Mouse (Mus musculus): Measurements from ENCODE around the gene Katnal1. TPM values are rescaled to one million over a fixed set of nuclear protein-coding genes. Genes with fewer than 3 reads are reported as not detected.

Katnal1 gene
- polyA plus RNA-seq, 1 experiment from 2014 or later: 4.3 TPM

GRCm38 (mm10) chr5:148972167-148972566, 43.0 kb upstream of the Katnal1 start:
- no peak overlapping the region for H3K4me3 ChIP-seq (ENCODE audit: low read depth, low read length)
- H3K27ac ChIP-seq (ENCODE audit: low read length): no peak overlapping the region
- no peak for TF ChIP-seq CTCF (IDR thresholded peaks at IDR 0.05)
- TF ChIP-seq EP300 (IDR thresholded peaks at IDR 0.05): no peak
- no peak overlapping the region for H3K4me2 ChIP-seq (replicated peaks; ENCODE audit: low read depth, low read length)
- no peaks in the 10 kb centered on the region for H3K36me3 ChIP-seq (ENCODE audit: insufficient read depth, low read length)
- WGBS: 75% methylated on average over 8 of the region's 8 CpGs
- DNase-seq (ENCODE audit: low spot score) (no peak), ATAC-seq (no peak)
- H3K27me3 ChIP-seq (replicated peaks; ENCODE audit: insufficient read depth, low read length): no peaks in the 10 kb centered on the region
- peaks cover 4% of the 10 kb centered on the region; the same call in 1 of the 2 replicates for H3K4me1 ChIP-seq (ENCODE audit: insufficient read depth, low read depth, low read length)
- H3K9me3 ChIP-seq (ENCODE audit: low read length): no peaks in the 10 kb centered on the region
- no peak overlapping the region for H3K9ac ChIP-seq (replicated peaks; ENCODE audit: low read depth)

GRCm38 (mm10) chr5:148969648-148970047, 40.5 kb upstream of the Katnal1 start:
- no peaks in the 10 kb centered on the region for H3K36me3 ChIP-seq (ENCODE audit: insufficient read depth, low read length)
- peak overlapping the region; percentile 30; the same call in 1 of the 2 replicates for H3K4me2 ChIP-seq (replicated peaks; ENCODE audit: low read depth, low read length)
- no peak overlapping the region for H3K27ac ChIP-seq (ENCODE audit: low read length)
- H3K4me3 ChIP-seq (ENCODE audit: low read depth, low read length): no peak overlapping the region
- ATAC-seq (peak; percentile 62), DNase-seq (ENCODE audit: low spot score) (peak; percentile 70)
- peaks cover 13% of the 10 kb centered on the region for H3K4me1 ChIP-seq (ENCODE audit: insufficient read depth, low read depth, low read length)
- 11% methylated on average over 9 of the region's 9 CpGs for WGBS
- H3K9ac ChIP-seq (replicated peaks; ENCODE audit: low read depth): no peak overlapping the region
- TF ChIP-seq EP300 (IDR thresholded peaks at IDR 0.05) (no peak), CTCF (IDR thresholded peaks at IDR 0.05) (no peak)
- no peaks in the 10 kb centered on the region for H3K27me3 ChIP-seq (replicated peaks; ENCODE audit: insufficient read depth, low read length)
- no peaks in the 10 kb centered on the region for H3K9me3 ChIP-seq (ENCODE audit: low read length)

DNA sequence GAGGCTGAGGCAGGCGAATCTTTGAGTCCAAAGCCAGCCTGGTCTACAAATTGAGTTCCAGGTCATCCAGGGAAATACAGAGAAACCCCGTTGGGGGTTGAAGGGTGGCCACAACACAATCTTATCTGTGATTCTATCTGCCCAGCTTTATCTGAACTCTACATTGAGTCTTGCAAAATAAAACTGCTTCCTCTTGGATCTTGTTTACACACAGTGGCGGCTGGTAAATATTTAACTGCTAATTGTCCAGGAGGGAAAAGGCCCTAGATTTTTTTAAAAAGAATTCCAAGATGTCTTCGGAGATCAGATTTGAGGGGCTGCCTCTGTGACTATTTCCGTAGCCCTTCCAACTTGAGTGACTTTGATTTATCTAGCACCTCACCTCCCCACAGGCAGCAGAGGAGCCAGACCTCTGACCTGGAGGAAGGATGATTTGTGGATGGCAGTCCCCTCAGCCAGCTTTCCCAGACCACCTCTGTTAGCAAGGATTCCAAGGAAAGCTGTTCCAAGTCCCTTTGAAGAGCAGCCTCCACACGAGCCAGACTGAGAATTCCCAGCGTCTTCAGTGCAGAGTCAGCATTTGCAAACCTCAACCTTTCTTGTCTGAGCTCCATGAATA, 39.9 kb upstream of the Katnal1 start:
- TF ChIP-seq EP300 (IDR thresholded peaks at IDR 0.05) (no peak), CTCF (IDR thresholded peaks at IDR 0.05) (no peak)
- no peak for DNase-seq (ENCODE audit: low spot score)
- Histone ChIP-seq H3K4me3 (ENCODE audit: low read depth, low read length) (no peak overlapping the region), H3K4me2 (replicated peaks; ENCODE audit: low read depth, low read length) (no peak overlapping the region), H3K27ac (ENCODE audit: low read length) (no peak overlapping the region), H3K4me1 (ENCODE audit: insufficient read depth, low read depth, low read length) (peaks cover 13% of the 10 kb centered on the region), H3K36me3 (ENCODE audit: insufficient read depth, low read length) (no peaks in the 10 kb centered on the region), H3K9me3 (ENCODE audit: low read length) (no peaks in the 10 kb centered on the region), H3K27me3 (replicated peaks; ENCODE audit: insufficient read depth, low read length) (no peaks in the 10 kb centered on the region), H3K9ac (replicated peaks; ENCODE audit: low read depth) (no peak overlapping the region)
- no peak for ATAC-seq
- WGBS: 36% methylated on average over 7 of the region's 7 CpGs

DNA sequence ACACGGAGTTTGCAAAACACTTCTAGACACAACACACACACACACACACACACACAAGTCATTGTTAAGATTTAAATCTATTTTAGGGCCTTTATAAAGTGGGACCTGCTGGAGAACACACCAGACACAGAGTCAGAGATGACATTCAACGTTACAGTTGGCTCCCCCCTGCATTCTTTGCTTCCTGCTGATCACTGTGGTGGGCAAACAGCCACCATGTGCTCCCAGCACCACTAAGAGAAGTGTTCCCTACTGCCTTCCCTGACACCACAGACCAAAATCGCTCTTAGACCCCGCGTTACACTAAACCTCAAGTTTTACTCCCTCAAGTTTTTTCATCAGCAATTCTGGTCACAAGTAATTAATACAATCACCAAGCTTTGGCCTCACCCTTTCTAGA, 39.1 kb upstream of the Katnal1 start:
- H3K36me3 ChIP-seq (ENCODE audit: insufficient read depth, low read length): no peaks in the 10 kb centered on the region
- H3K27me3 ChIP-seq (replicated peaks; ENCODE audit: insufficient read depth, low read length): no peaks in the 10 kb centered on the region
- H3K9me3 ChIP-seq (ENCODE audit: low read length): no peaks in the 10 kb centered on the region
- H3K27ac ChIP-seq (ENCODE audit: low read length): no peak overlapping the region
- DNase-seq (ENCODE audit: low spot score) (no peak), ATAC-seq (no peak)
- no peak overlapping the region for H3K4me3 ChIP-seq (ENCODE audit: low read depth, low read length)
- 62% methylated on average over 5 of the region's 5 CpGs for WGBS
- H3K4me2 ChIP-seq (replicated peaks; ENCODE audit: low read depth, low read length): no peak overlapping the region
- no peak overlapping the region for H3K9ac ChIP-seq (replicated peaks; ENCODE audit: low read depth)
- no peak for TF ChIP-seq CTCF (IDR thresholded peaks at IDR 0.05)
- no peak for TF ChIP-seq EP300 (IDR thresholded peaks at IDR 0.05)
- peaks cover 13% of the 10 kb centered on the region for H3K4me1 ChIP-seq (ENCODE audit: insufficient read depth, low read depth, low read length)

- no peak for ATAC-seq
- Histone ChIP-seq H3K27ac (ENCODE audit: low read length) (peak overlapping the region; percentile 48), H3K4me1 (ENCODE audit: insufficient read depth, low read depth, low read length) (peaks cover 13% of the 10 kb centered on the region), H3K36me3 (ENCODE audit: insufficient read depth, low read length) (no peaks in the 10 kb centered on the region), H3K4me2 (replicated peaks; ENCODE audit: low read depth, low read length) (no peak overlapping the region), H3K9me3 (ENCODE audit: low read length) (no peaks in the 10 kb centered on the region), H3K4me3 (ENCODE audit: low read depth, low read length) (no peak overlapping the region), H3K27me3 (replicated peaks; ENCODE audit: insufficient read depth, low read length) (no peaks in the 10 kb centered on the region), H3K9ac (replicated peaks; ENCODE audit: low read depth) (no peak overlapping the region)
- DNase-seq (ENCODE audit: low spot score): no peak
- TF ChIP-seq EP300 (IDR thresholded peaks at IDR 0.05) (no peak), CTCF (IDR thresholded peaks at IDR 0.05) (no peak)
- WGBS: 44% methylated on average over 6 of the region's 6 CpGs
Observed at GRCm38 (mm10) chr5:148966395-148966794, 37.3 kb upstream of the Katnal1 start.

GRCm38 (mm10) chr5:148965691-148966333, 36.7 kb upstream of the Katnal1 start:
- H3K27ac ChIP-seq (ENCODE audit: low read length): peak overlapping the region; percentile 48
- H3K9ac ChIP-seq (replicated peaks; ENCODE audit: low read depth): no peak overlapping the region
- H3K36me3 ChIP-seq (ENCODE audit: insufficient read depth, low read length): no peaks in the 10 kb centered on the region
- ATAC-seq (peak; percentile 88), DNase-seq (ENCODE audit: low spot score) (peak; percentile 93)
- TF ChIP-seq CTCF (IDR thresholded peaks at IDR 0.05) (no peak; the same call in 1 of the 2 replicates), EP300 (IDR thresholded peaks at IDR 0.05) (peak; percentile 46)
- H3K9me3 ChIP-seq (ENCODE audit: low read length): no peaks in the 10 kb centered on the region
- H3K4me3 ChIP-seq (ENCODE audit: low read depth, low read length): no peak overlapping the region
- H3K4me1 ChIP-seq (ENCODE audit: insufficient read depth, low read depth, low read length): peaks cover 13% of the 10 kb centered on the region
- 12% methylated on average over 13 of the region's 13 CpGs for WGBS
- H3K27me3 ChIP-seq (replicated peaks; ENCODE audit: insufficient read depth, low read length): no peaks in the 10 kb centered on the region
- H3K4me2 ChIP-seq (replicated peaks; ENCODE audit: low read depth, low read length): 0 out of 2 replicates have a peak overlapping the region, but pooled peaks have one; percentile 8
